Mouse (Mus musculus) kidney, adult 11 months (tissue): ENCODE measurements around the gene Sh3rf1.
"Not testable (repeated sequence)": the region's sequence is repeated elsewhere in the genome, so short reads cannot be mapped to it uniquely, and the experiment has no call there.

Source experiments
- DNase-seq: peaks from one replicate; pipeline ENCODE4 v3.0.0; 2022

Sh3rf1 gene

GRCm38 (mm10) chr8:61375205-61375604 is 151.5 kb downstream of the Sh3rf1 start:
- DNase-seq = no peak

- DNase-seq = no peak
These were observed 155.4 kb downstream of the Sh3rf1 start for GRCm38 (mm10) chr8:61378847-61379698.

- no peak for DNase-seq
These were observed 160.9 kb downstream of the Sh3rf1 start for GRCm38 (mm10) chr8:61384536-61384935.

GRCm38 (mm10) chr8:61385502-61386191 is 162.0 kb downstream of the Sh3rf1 start:
- no peak for DNase-seq

- no peak for DNase-seq
These were observed 163.0 kb downstream of the Sh3rf1 start for GRCm38 (mm10) chr8:61386645-61387044.

DNA sequence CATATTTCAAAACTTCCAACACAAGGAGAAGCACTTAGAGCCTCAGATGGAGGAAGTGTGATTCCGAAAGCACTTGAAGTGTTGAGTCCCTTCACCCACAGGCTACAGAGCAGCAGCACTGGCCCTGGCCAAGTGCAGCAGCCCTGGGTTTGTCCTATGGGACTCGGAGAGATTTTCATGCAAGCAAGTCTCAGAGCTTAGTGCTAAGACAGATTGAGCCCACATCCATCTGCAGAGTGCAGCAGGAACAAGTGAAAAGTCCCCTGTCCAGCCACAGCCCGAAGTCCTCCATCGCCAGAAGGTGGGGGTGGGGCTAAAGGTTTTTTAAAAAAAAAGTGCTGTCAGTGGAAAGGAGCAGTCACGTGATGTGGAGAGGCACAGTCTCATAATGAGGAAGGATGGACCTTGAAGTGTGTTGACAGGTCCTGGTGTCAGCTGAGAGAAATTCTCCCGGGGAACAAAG is 163.9 kb downstream of the Sh3rf1 start:
- peak; percentile 40 for DNase-seq

DNA sequence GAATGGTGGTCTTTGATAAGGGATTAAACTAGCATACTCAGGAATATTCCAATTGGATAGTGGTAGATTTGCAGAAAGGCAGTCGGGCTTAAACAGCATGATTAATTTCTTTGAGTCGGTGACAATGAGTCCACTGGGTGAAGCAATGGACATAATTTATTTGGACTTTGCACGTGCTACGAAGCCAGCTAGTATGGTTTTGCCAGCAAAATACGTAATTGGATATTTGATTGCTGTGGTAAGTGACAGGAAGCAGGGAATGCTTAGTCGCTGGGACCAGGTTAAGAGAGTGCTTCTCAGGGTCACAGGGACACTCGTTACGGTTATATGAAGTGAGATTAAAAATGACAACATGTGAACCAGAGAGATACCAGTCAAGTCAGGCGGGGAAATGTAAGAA is 164.7 kb downstream of the Sh3rf1 start:
- no peak for DNase-seq

- DNase-seq = no peak
These were observed 166.8 kb downstream of the Sh3rf1 start for GRCm38 (mm10) chr8:61390307-61391057.

DNA sequence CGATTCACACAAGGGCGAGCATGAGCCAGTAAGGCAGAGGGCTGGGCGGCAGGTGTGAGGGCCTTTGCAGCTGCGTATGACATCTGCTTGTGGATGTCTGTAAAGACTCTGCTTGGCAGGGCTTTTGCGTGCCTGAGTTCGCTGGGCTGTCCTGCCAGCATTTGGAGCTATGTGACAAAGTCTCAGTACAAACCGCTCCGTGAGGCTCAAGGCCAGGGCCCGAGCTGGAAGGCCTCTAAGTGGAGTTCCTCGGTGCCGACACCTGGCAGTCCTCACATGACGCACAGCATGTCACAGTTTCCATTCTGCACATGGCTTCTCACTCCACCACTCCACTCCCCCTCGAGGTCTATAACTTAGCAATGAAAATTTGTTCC is 167.4 kb downstream of the Sh3rf1 start:
- no peak for DNase-seq

- no peak for DNase-seq
These were observed 173.5 kb downstream of the Sh3rf1 start for GRCm38 (mm10) chr8:61397139-61397538.

- DNase-seq = peak; percentile 58
These were observed 174.1 kb downstream of the Sh3rf1 start for GRCm38 (mm10) chr8:61397755-61398154.

GRCm38 (mm10) chr8:61402861-61403260 is 179.2 kb downstream of the Sh3rf1 start:
- DNase-seq = no peak

DNA sequence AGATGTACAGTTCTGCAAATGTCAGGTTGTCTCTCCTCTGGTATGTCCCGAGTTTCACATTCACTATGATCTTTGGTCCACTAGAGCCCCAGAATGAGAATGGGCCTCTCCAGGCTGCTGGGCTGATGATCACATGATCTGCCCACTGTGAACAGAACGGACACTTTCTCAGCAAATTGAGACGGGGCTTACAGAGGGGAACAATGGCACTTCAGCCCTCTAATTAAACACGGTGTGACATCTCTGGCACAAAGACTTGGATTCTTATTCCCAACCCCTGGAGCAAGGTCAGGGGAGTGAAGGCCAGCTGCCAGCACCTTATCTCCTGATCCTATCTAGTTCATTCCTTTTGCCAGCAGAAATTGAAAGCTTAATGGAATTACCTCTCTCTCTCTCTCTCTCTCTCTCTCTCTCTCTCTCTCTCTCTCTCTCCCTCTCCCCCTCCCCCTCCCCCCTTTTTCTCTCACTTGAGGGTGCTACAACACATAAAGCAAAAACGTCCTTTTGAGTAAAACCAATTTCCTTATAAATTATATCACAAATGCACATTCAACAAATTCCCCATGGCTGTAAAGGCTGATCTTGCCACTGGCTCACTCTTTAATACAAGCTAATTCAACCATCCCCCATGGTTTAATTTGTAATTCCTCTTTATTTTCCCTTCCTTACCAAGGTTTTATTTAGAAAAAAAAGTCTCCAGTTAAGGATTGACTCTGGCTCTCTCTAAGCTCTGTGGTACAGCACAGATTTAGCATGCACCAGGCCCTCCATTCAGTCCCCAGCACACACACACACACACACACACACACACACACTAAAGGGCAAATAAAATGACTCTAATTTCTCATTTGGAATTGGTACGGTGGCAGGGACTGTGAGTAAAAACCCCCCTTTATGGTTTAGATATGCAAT is 179.8 kb downstream of the Sh3rf1 start:
- DNase-seq = peak; percentile 48

GRCm38 (mm10) chr8:61404178-61404560 is 180.5 kb downstream of the Sh3rf1 start:
- DNase-seq = no peak

DNA sequence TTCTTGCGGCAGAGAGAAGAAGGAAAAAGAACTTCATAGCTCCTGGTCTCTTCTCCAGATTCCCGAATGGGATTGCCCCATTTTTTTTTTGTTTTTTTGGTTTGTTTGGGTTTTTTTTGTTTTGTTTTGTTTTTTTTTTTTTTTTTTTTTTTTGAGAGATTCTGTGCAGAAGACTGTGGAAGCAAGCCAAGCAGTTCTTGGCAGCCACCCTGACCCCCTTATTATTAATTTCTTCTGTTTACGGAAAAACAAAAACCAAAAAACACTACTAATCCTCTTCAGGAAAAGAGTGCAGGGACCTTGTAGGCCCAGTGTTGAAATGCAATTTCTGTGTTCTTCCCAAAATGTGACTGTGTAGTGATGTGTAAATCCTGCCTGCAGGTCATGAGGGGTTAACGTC is 185.4 kb downstream of the Sh3rf1 start:
- no peak for DNase-seq

GRCm38 (mm10) chr8:61409712-61410111 is 186.0 kb downstream of the Sh3rf1 start:
- not testable (repeated sequence) for DNase-seq

- DNase-seq = no peak
These were observed 195.8 kb downstream of the Sh3rf1 start for GRCm38 (mm10) chr8:61419521-61419920.

DNA sequence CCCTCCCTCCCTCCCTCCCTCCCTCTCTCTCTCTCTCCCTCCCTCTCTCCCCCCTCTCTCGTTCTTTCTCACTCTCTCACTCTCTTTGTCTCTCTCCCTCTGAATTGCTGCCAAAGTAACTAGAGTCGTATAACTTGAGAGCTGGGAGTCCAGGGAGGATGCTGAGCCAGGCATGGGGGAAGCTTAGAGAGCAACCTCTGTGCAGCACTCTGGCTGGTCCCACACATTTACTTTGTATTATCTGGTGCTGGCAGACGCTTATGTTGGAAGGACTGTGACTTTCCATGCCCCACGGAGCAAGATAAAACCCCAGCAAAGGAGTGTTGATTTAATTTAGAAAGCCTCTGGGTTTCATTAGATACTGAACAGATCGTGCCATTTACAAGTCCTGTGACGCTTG is 196.5 kb downstream of the Sh3rf1 start:
- no peak for DNase-seq

GRCm38 (mm10) chr8:61421606-61422005 is 197.9 kb downstream of the Sh3rf1 start:
- DNase-seq = no peak

- DNase-seq = no peak
These were observed 201.5 kb downstream of the Sh3rf1 start for GRCm38 (mm10) chr8:61425125-61425524.

DNA sequence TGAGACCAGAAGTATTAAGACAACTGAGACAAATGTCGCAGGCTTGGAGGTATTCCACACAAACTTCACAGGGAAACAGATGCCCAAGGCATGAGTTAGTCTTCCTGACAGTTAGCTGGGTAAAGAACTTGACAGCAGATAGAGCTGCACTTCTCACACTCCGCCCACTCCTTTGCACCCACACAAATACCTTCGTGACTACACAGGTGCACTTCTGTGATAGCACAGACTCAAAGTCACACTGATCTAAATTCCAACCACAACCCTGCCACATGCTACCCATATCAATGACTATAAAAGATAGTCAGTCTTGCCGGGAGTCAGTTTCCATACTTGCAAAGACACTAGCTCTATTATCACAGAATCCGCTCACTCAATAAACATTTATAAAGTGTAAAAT is 202.4 kb downstream of the Sh3rf1 start:
- DNase-seq = no peak

DNA sequence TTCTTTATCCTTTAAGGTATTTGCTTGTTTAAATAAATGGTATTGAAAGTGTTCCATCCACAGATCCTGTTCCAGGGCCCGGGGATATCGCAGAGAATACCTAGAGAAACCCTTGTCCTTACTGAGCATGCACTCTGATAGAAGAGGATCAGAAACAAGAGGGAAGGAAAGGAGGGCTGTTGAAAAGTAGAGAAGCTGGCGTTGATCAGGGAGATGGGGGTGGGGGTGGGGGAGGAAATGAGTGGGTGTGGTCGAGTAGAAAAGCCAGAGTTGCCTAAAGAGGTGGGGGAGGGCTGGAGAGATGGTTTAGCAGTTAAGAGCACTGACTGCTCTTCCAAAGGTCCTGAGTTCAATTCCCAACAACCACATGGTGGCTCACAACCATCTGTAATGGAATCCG is 203.0 kb downstream of the Sh3rf1 start:
- no peak for DNase-seq
